Comparison of ENCODE assay signal across 26 mouse cellular contexts in genomic region chr12:25181317-25181716, GRCm38 (mm10).
DNase-seq lines count a peak whose midpoint lies in the region; ATAC-seq and TF ChIP-seq lines count a peak whose summit lies in the region.
"Had no signal": no experiment of that assay in that cellular context is flagged by ENCODE, and none has a peak within 500 bp of the region (broad histone marks: within the 10 kb centered on the region; RNA-seq: fewer than 3 reads in every experiment).

No protein-coding gene starts in this region.

- H3K27ac ChIP-seq in lung, embryonic 14.5 days (ENCODE audit: low read depth): peak overlapping the region; percentile 69; the same call in 1 of the 2 replicates
- H3K27ac ChIP-seq in embryonic fibroblast, embryonic 13.5 days (ENCODE audit: insufficient read depth, low read length): peak overlapping the region; percentile 13; the same call in 1 of the 2 replicates
- peak overlapping the region; percentile 77 for H3K27ac ChIP-seq in stomach, embryonic 15.5 days
- H3K27ac ChIP-seq: forebrain, embryonic 15.5 days; hindbrain, embryonic 10.5 days; kidney, embryonic 15.5 days; limb, embryonic 15.5 days; midbrain, embryonic 15.5 days; neural tube, embryonic 13.5 days had no signal

- H3K27me3 ChIP-seq in lung, embryonic 14.5 days (ENCODE audit: insufficient read depth, low read length): no peaks in the 10 kb centered on the region
- H3K27me3 ChIP-seq in stomach, embryonic 15.5 days (replicated peaks): no peaks in the 10 kb centered on the region
- H3K27me3 ChIP-seq: forebrain, embryonic 15.5 days; kidney, embryonic 15.5 days; limb, embryonic 15.5 days; midbrain, embryonic 15.5 days; neural tube, embryonic 13.5 days had no signal

- TF ChIP-seq CTCF in lung, embryonic 14.5 days (IDR thresholded peaks at IDR 0.05; ENCODE audit: low read depth): no peak
- no peak for TF ChIP-seq CTCF in embryonic fibroblast, embryonic 13.5 days (IDR thresholded peaks at IDR 0.05; ENCODE audit: borderline replicate concordance, insufficient read depth, low read length)

- TF ChIP-seq POLR2A in embryonic fibroblast, embryonic 13.5 days (IDR thresholded peaks at IDR 0.05; ENCODE audit: low read depth, low read length): no peak

- no peak overlapping the region for H3K4me2 ChIP-seq in lung, embryonic 14.5 days
- no peak overlapping the region for H3K4me2 ChIP-seq in stomach, embryonic 15.5 days
- H3K4me2 ChIP-seq: forebrain, embryonic 15.5 days; heart, embryonic 11.5 days; kidney, embryonic 15.5 days; limb, embryonic 15.5 days; midbrain, embryonic 15.5 days; neural tube, embryonic 13.5 days had no signal

- 66% methylated on average over 8 of the region's 8 CpGs for WGBS in lung, embryonic 14.5 days
- 71% methylated on average over 8 of the region's 8 CpGs for WGBS in stomach, embryonic 15.5 days

- peak; percentile 70; the same call in 1 of the 2 replicates for ATAC-seq in lung, embryonic 14.5 days (ENCODE audit: insufficient read depth)
- peak; percentile 91 for ATAC-seq in stomach, embryonic 15.5 days (ENCODE audit: insufficient read depth, low FRiP score, low read depth)
- ATAC-seq: forebrain, embryonic 15.5 days; hindbrain, embryonic 16.5 days; intestine, embryonic 16.5 days; midbrain, embryonic 15.5 days had no signal

- no peaks in the 10 kb centered on the region for H3K36me3 ChIP-seq in lung, embryonic 14.5 days (ENCODE audit: insufficient read depth)
- H3K36me3 ChIP-seq in stomach, embryonic 15.5 days: no peaks in the 10 kb centered on the region
- H3K36me3 ChIP-seq: forebrain, embryonic 15.5 days; hindbrain, embryonic 10.5 days; kidney, embryonic 15.5 days; limb, embryonic 15.5 days; midbrain, embryonic 15.5 days; neural tube, embryonic 13.5 days had no signal

- peak; percentile 34 for DNase-seq in lung, embryonic 14.5 days
- DNase-seq in lung, postnatal 14 days: no peak
- DNase-seq in 3T3-L1 (ENCODE audit: low read depth, low spot score): peak; percentile 58
- no peak for DNase-seq in adrenal gland, postnatal 10 days
- DNase-seq in spleen, postnatal 36 days (ENCODE audit: low spot score in 2 of 2): no peak
- DNase-seq: adrenal gland, postnatal 25 days; cerebellum, adult 8-10 months; cerebellum, postnatal 36 days; gastrocnemius, postnatal 10 days; heart, adult 11 months; kidney, postnatal 4 days; left cerebral cortex, postnatal 4 days; retina, postnatal 1 day; right cerebral cortex, postnatal 25 days; spleen, adult 18-20 months had no signal

- H3K4me3 ChIP-seq in lung, embryonic 14.5 days (ENCODE audit: low read depth, low read length): no peak overlapping the region
- no peak overlapping the region for H3K4me3 ChIP-seq in embryonic fibroblast, embryonic 13.5 days (ENCODE audit: insufficient read depth, low read length)
- no peak overlapping the region for H3K4me3 ChIP-seq in stomach, embryonic 15.5 days (replicated peaks)
- H3K4me3 ChIP-seq: forebrain, embryonic 15.5 days; hindbrain, embryonic 10.5 days; kidney, embryonic 15.5 days; limb, embryonic 15.5 days; midbrain, embryonic 15.5 days; neural tube, embryonic 13.5 days had no signal

- no peaks in the 10 kb centered on the region; the same call in 1 of the 2 replicates for H3K9me3 ChIP-seq in lung, embryonic 14.5 days (ENCODE audit: low read depth, low read length)
- no peaks in the 10 kb centered on the region for H3K9me3 ChIP-seq in stomach, embryonic 15.5 days
- H3K9me3 ChIP-seq: forebrain, embryonic 15.5 days; hindbrain, embryonic 10.5 days; kidney, embryonic 15.5 days; limb, embryonic 15.5 days; midbrain, embryonic 15.5 days; neural tube, embryonic 13.5 days had no signal

- H3K4me1 ChIP-seq in lung, embryonic 14.5 days (ENCODE audit: insufficient read depth): no peaks in the 10 kb centered on the region
- H3K4me1 ChIP-seq in embryonic fibroblast, embryonic 13.5 days (ENCODE audit: control insufficient read depth, insufficient read depth, low read length): peaks cover 4% of the 10 kb centered on the region
- H3K4me1 ChIP-seq in stomach, embryonic 15.5 days: no peaks in the 10 kb centered on the region
- H3K4me1 ChIP-seq: forebrain, embryonic 15.5 days; hindbrain, embryonic 10.5 days; midbrain, embryonic 15.5 days; neural tube, embryonic 13.5 days had no signal

- no peak overlapping the region for H3K9ac ChIP-seq in lung, embryonic 14.5 days
- H3K9ac ChIP-seq in stomach, embryonic 15.5 days: no peak overlapping the region
- H3K9ac ChIP-seq: forebrain, embryonic 15.5 days; kidney, embryonic 15.5 days; limb, embryonic 15.5 days; midbrain, embryonic 15.5 days; neural tube, embryonic 13.5 days had no signal

Comparison
In these comparisons a context has a peak if more than half of its experiments do, and no peak if none do; other contexts are left out.
1. DNase-seq: peak in lung, embryonic 14.5 days (single experiment) and 3T3-L1 (single experiment); none in lung, postnatal 14 days (single experiment), adrenal gland, postnatal 10 days (single experiment) and spleen, postnatal 36 days (0 of 2).
2. H3K27ac ChIP-seq: peak in every context shown above with its lines; median percentile 77 in stomach, embryonic 15.5 days; 69 in lung, embryonic 14.5 days; 13 in embryonic fibroblast, embryonic 13.5 days.